Mouse (Mus musculus) spleen, adult 2 months (tissue): ENCODE measurements around the gene Abo.

Experiments used
- CTCF ChIP-seq: fragments of 200-500 bp; IDR thresholded peaks from 2 replicates; pipeline ENCODE4 v1.5.1; 2011; ENCODE audit warnings: mild to moderate bottlenecking, inconsistent platforms; ENCODE audit not compliant: insufficient read depth, insufficient read length, insufficient replicate concordance; ENCODE audit errors: extremely low read depth
- POLR2A ChIP-seq: fragments of 200-500 bp; IDR thresholded peaks from 2 replicates; pipeline ENCODE4 v1.6.1; 2011; ENCODE audit warnings: low read depth, low read length, inconsistent platforms

DNA sequence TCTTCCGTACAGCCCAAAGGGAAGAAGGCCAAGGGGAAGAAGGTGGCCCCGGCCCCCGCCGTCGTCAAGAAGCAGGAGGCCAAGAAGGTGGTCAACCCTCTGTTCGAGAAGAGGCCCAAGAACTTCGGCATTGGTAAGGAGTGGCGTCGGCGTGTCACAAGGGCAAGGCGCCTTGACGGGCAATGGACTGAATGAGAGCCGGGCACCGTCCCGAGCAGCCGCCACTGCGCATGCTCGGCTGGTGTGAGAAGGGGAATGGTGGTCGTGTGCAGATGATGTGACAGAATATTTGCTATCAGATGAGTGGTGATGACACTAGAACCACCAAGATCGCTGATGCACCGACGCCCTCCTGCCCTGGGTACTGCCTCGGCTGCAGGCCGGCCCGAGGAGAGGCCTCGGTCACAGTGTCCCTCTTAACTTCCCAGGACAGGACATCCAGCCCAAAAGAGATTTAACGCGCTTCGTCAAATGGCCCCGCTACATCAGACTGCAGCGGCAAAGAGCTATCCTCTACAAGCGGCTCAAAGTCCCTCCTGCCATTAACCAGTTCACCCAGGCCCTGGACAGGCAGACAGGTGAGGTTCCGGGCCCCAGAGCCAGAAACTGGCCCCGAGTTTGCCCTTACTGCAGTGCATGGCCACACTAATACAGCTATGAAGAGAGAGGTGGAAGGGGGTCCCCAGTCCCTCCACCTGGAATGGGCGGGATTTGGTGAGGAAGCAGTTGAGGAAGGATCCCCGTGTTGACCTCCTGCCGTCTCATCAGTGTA is 46.4 kb upstream of the Abo start:
- TF ChIP-seq POLR2A (no peak), CTCF (no peak)
